Comparison of ENCODE assay signal across 8 mouse cellular contexts in the genomic region with DNA sequence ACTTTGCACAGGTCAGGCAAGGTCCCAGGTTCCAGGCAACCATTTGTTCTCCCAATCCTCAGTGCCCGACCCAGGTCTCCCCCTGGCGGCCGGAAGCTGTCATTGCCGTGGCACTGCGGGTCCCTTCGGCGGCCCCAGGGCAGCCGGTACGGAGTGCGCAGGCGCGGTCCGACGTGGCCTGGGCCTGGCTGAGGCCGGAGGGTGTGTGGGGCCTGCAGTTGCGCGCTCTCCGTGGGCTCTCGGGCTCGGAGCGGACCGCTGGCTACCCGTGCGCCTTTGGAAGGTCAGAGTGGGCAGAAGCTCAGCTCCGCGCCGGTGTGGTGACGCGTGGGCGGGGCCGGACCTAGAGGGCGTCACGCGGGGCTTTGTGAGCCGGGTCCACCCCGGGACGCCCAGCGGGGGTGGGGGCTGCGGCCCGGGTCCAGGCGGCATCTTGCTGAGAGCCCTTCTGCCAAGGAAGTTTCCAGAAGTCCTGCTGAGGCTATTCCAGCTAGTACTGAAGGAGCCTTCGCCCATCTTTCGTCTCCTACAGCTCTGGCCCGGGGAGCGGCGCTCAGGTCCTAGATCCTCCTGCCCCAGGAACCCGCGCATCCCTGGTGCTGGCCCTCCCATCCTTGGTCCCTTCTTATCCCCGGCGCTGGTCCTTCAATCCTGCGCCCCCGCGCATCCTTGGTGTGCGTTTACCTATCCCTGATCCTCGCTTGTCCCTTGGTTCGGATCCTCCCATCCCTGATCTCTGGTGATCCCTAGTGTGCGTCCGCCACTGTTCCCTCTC. TPM values are rescaled to one million over a fixed set of nuclear protein-coding genes. Genes with fewer than 3 reads are reported as not detected.
A peak's percentile ranks its signal among the peaks of the same experiment; 100 is the strongest.
DNase-seq lines count a peak whose midpoint lies in the region; ATAC-seq and TF ChIP-seq lines count a peak whose summit lies in the region.

Gene Spg20 (plus strand): TSS at position 174 of the 775 bp plus-strand sequence.

- peak within 1 kb of the TSS; percentile 76 for H3K4me2 ChIP-seq in hindbrain, embryonic 14.5 days (replicated peaks)

- no peaks in the 10 kb centered on the region for H3K27me3 ChIP-seq in Patski
- no peaks in the 10 kb centered on the region for H3K27me3 ChIP-seq in hindbrain, embryonic 14.5 days (ENCODE audit: control insufficient read depth, insufficient read depth, low read length)

- peak; percentile 78 for ATAC-seq in Patski
- peak; percentile 95 for ATAC-seq in hindbrain, embryonic 14.5 days (ENCODE audit: low FRiP score)

- peak within 1 kb of the TSS; percentile 93 for H3K27ac ChIP-seq in hindbrain, embryonic 14.5 days

- H3K4me3 ChIP-seq in hindbrain, embryonic 14.5 days (replicated peaks; ENCODE audit: low read length): peak within 1 kb of the TSS; percentile 92

- POLR2A ChIA-PET in Patski (lab: Charles Lee): interaction anchor here (0.7 to 1.4 kb wide), 4 partner anchors 16 to 279 kb away, joined by 3 to 10 read pairs (median 4); no protein-coding TSS in a partner anchor

- TF ChIP-seq CTCF in Patski (IDR thresholded peaks at IDR 0.05): no peak

- under 1% methylated on average over 57 of the region's 58 CpGs for WGBS in hindbrain, embryonic 14.5 days

- peak within 1 kb of the TSS; percentile 98 for H3K9ac ChIP-seq in hindbrain, embryonic 14.5 days

- H3K36me3 ChIP-seq in hindbrain, embryonic 14.5 days (replicated peaks; ENCODE audit: control insufficient read depth, insufficient read depth): peaks cover 3% of the 10 kb centered on the region

- in situ Hi-C loops in Patski (cut with MboI; ENCODE audit: low pct_unique_long_range_greater_than_20kb): loop anchor here (5.0 kb wide), 1 partner anchor 35 kb away; no protein-coding TSS in a partner anchor

- peak; percentile 75 for DNase-seq in Patski (ENCODE audit: low read depth, low spot score)
- DNase-seq in cerebellum, postnatal 14 days: peak; percentile 99 to 100
- peak; percentile 91 to 96 for DNase-seq in frontal cortex, postnatal 25 days (ENCODE audit: low spot score in 2 of 2)
- peak; percentile 95 for DNase-seq in hindbrain, embryonic 14.5 days (ENCODE audit: low spot score)
- DNase-seq in layer of hippocampus, postnatal 36 days: peak; percentile 94 to 95
- DNase-seq in lung, postnatal 36 days: peak; percentile 95
- DNase-seq in retina, postnatal 1 day: peak; percentile 94
- DNase-seq in urinary bladder, adult 18-20 months (ENCODE audit: low spot score in 2 of 2): peak; percentile 90 to 93

- CTCF ChIA-PET in Patski (lab: Charles Lee): interaction anchor here (1.0 to 7.6 kb wide), 9 partner anchors 9 to 300 kb away, joined by 3 to 72 read pairs (median 5); no protein-coding TSS in a partner anchor

- H3K9me3 ChIP-seq in hindbrain, embryonic 14.5 days (ENCODE audit: control insufficient read depth, low read length): no peaks in the 10 kb centered on the region

- H3K4me1 ChIP-seq in hindbrain, embryonic 14.5 days (replicated peaks; ENCODE audit: control insufficient read depth, insufficient read depth, low read length): peaks cover 21% of the 10 kb centered on the region

RNA-seq across cellular contexts. Expression of gene Spg20, which starts in this region (rescaled TPM):
- polyA plus RNA-seq in Patski (2021): 69.2 TPM
- polyA plus RNA-seq in hindbrain, embryonic 14.5 days (2014; fragmentation: Nextera tagmentation; extraction: Ambion mirVana): 16.2 and 19.5 TPM in 2 replicates
- 10 to 100 TPM; 39.2 to 40.3 TPM for total RNA-seq in layer of hippocampus, postnatal 36 days (2021)

Comparison
In these comparisons a context has a peak if more than half of its experiments do, and no peak if none do; other contexts are left out.
1. Peak in every context shown above with its lines: DNase-seq, ATAC-seq, H3K4me3 ChIP-seq and H3K27ac ChIP-seq.